Mouse (Mus musculus) cerebellum, postnatal 36 days (tissue): Measurements from ENCODE around the gene Slc17a6.

Source experiments
- DNase-seq, 2 experiments: peaks; one replicate each; pipeline ENCODE4 v3.0.0; 2021 to 2022; ENCODE audit warnings: mixed read lengths in 2 of 2

Gene Slc17a6

GRCm38 (mm10) chr7:51621694-51622145 is at the start of gene Slc17a6:
Gene Slc17a6 (plus strand): TSS chr7:51622006.
- DNase-seq = peak; percentile 36 to 57

DNA sequence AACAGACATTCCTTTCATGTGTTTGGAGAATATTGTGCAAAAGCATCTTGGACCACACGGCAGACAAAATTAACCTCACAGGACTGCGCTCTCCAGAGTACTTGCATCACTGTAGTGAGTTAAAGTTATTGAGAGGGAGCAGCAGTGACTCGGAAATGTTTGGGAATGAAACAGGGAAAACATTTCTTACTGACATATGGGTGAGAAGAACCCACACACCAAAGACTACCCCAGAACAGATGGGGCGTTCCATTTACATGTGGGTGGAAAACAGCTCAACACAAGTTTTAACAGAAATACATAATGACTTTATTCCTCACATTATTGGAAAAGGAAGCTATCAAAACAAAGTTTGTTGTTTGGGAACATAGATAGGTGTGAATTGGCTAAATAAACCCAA is 21.8 kb upstream of the Slc17a6 start:
- DNase-seq = no peak

- no peak for DNase-seq
Observed at GRCm38 (mm10) chr7:51603741-51604140, 18.1 kb upstream of the Slc17a6 start.

DNA sequence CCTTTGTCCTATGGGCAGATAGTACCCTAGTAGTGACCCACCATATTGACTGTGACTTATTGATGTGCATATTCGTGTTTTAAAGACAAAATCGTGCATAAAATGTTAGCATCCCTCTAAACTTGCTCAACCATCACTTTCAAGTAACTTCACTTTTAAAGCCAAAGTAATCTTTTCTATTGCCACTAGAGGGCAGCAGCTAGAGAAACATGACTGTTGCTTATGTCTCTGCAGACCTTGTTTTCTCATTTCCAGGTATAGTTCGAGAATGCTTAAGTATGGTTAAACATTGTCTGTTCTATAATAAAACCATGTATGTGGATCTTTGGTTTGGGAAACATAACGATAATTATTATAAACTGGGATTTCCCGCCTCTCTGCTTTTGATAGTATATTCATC is 7.4 kb upstream of the Slc17a6 start:
- DNase-seq = no peak

- DNase-seq = no peak
Observed at GRCm38 (mm10) chr7:51617941-51618340, 3.9 kb upstream of the Slc17a6 start.

DNA sequence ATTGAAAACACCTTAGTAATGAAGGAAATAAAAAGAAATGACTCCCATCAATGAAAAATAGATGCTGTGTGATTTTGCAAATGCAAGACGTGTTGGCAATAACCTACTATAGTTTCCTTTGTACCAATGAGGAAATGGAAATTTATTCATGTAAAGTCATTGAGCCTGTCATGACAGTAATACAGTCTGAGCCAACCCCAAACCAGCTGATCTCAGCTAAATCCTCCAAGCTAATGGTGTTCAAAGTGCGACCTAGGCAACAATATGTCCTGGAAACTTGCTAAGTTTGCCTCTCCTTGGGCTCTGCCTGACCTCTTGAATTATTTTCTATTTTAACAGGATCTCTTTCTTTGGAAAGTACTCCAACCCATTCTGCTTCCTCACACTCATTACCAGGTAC is 3.4 kb upstream of the Slc17a6 start:
- no peak for DNase-seq

- no peak for DNase-seq
Observed at GRCm38 (mm10) chr7:51619977-51620376, 1.8 kb upstream of the Slc17a6 start.

- no peak for DNase-seq
Observed at GRCm38 (mm10) chr7:51622196-51622595, 390 bp downstream of the Slc17a6 start.

DNA sequence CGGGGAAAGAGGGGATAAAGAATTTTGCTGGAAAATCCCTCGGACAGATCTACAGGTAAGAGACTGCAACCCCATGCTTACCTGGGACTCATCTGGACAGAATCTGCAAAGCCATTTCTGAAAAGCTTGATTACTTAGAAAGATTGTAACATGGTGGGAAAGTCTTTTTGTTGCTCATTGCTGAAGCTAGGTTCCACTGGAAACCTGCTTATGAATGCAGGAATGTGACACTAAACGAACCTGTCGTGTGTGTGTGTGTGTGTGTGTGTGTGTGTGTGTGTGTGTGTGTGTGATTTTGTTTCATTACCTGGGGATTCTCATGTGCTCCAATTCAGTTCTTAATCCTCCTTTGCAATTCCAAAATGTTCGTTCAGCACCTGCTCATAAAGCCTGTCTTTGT is 860 bp downstream of the Slc17a6 start:
- no peak for DNase-seq

- DNase-seq = no peak
Observed at GRCm38 (mm10) chr7:51624336-51624897, 2.6 kb downstream of the Slc17a6 start.

- no peak for DNase-seq
Observed at GRCm38 (mm10) chr7:51625161-51625560, 3.4 kb downstream of the Slc17a6 start.

DNA sequence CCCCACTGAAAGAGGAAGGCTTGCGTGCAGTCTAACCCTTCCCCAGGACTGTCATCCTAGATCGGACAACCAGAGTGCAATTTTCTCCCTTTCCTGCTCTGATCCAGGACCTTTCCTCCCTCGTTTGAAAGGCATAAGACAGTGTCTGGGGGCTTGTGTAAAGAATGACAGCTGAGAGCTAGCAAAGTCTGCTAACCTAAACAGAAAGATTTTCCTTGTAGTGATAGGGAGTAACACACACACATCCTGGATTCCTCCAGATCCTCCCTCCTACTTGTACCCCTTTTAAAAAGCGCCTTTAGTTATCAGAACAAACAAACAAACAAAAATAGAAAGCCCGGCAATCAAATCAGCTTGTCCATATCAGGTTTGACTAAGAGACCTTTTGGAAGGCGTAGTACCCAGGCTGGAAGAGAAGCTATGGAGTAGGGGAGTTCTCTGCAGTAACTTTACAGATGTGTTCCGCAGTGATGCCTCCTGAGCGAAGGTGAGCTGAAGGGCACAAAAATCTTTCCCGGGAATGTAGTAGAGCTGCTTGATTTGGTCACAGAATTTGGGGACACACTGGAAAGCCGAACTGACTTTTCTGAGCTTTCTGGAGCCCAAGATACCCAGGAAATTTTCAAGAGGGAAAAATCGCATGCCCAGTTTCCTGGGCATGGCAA is 3.9 kb downstream of the Slc17a6 start:
- no peak for DNase-seq

GRCm38 (mm10) chr7:51626451-51627000 is 4.7 kb downstream of the Slc17a6 start:
- no peak for DNase-seq

DNA sequence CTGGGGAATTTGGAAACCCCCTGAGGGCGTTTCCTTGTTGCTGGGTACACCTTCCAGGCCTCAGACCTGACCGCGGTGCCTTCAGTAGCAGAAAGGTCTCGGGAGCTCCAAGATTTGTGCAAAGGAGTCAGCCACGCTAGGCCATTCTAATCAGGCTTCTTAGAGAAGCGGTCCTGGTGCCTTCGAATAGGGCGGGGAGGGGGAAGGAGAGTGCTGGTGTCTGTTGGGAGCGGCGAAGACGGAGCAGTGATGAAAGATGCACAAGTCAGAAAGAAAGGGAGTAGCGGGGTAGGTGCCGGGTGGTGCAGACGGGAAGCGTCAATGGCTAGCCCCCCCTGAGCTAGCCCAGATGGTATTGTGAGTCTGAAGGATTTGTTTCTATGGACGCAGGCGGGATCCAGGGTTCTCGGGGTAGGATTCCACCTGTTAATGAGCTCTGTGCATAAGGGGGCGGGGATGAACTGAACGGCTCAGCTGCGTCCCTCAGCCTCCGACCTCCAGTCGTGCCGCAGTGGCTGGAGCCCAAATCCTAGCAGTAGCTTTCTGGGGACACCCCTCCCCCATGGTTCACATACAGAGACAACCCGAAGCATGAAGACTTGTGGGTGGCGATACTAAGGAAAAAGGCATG is 5.3 kb downstream of the Slc17a6 start:
- DNase-seq = no peak

DNA sequence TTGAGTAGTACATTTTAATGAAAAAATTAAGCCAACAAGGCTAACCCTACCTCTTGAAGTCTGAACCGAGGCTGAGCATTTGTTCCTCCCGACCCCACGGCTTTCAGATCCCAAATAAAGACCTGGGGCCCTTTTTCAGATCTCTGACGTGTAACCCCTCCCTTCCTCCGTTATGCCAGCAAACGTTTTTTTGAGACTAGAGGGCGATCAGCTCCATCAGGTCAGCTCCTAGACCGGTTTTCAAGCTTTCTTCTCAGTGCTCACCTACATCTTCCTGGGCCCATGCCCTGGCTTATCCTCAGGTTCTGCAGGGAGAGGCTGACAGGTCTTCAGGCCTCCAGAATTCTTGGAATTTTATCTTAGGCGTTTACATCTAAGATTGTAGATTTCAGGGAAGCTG is 5.9 kb downstream of the Slc17a6 start:
- no peak for DNase-seq

GRCm38 (mm10) chr7:51628349-51628748 is 6.5 kb downstream of the Slc17a6 start:
- no peak for DNase-seq

DNA sequence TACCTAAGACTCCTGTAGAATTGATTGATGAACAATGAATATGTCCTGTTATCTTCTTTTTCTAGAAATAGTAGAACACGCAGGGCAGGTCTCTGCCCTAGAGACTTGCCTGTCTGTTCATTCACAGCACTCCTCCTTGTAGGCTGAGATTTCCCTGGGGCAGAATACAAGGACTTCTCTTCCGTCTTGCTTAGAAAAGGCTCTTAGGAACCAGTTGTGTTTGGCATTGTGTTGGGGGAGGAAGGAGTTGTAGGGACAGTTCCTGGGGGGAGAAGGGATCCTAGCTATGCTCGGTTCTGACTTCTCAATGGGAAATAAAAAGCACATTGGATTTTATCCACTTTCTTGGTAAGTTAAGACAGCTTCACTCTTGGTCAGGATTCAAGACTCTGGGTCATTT is 7.4 kb downstream of the Slc17a6 start:
- no peak for DNase-seq

- no peak for DNase-seq
Observed at GRCm38 (mm10) chr7:51631171-51631570, 9.4 kb downstream of the Slc17a6 start.

DNA sequence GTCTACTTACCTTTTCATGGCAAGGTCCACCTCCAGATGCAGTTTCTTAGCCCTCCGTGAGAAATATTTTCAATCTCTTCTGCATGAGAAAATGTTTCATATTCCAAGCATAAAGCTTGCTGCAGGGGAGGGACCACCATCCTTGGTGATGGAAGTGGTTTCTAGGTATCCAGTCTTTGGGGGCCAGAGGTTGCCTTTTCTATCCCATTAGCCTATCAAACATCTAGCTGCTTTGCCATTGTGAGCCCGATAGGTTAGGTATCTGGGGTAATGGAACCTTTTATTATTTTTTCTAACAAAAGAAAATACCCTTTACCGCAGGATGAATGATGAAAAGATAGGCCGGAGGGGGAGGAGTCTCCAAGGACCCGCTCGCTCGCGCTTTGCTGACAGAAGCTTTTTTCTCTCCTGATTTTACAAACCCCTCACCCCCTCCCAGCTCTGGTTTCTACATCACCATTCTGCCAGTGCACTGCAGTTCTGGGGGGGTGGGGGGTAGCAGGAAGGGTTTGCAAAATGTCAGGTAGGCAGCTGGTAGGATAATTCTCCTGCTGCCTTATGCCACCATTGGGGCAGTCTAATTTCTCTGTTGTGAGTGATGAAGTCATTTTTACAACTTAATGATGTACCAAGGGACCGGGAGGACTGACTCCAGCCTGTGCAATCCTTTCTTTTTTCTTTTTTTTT is 10.9 kb downstream of the Slc17a6 start:
- DNase-seq = no peak

DNA sequence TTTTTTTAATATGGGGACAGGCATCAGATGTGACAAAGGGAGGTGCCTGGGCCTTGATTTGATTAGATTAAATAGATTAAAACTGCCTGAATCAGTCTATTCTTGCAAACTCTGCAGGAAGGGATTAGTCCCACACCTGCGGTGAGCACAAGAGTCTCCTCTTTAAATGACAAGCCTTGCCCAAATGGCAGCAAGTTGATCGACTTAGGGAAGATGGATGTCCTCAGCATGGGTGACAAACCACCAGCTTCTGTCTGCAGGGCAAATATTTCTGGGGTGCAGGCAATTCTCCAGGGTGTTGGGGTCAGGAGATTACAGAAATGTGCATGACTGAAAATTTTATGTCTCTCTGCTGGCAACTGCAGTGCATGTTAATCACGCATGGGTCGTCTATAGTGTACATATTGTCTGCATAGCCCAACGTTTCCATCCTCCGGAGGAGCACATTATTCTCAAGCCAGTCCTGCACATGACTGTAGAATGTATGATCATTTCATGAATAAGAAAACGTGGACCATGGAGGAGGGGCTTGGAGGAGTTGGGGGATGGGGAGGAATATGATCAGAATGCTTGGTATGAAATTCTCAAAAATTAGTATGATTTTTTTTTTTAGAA is 11.5 kb downstream of the Slc17a6 start:
- no peak for DNase-seq

- no peak for DNase-seq
Observed at GRCm38 (mm10) chr7:51657152-51657551, 35.3 kb downstream of the Slc17a6 start.

DNA sequence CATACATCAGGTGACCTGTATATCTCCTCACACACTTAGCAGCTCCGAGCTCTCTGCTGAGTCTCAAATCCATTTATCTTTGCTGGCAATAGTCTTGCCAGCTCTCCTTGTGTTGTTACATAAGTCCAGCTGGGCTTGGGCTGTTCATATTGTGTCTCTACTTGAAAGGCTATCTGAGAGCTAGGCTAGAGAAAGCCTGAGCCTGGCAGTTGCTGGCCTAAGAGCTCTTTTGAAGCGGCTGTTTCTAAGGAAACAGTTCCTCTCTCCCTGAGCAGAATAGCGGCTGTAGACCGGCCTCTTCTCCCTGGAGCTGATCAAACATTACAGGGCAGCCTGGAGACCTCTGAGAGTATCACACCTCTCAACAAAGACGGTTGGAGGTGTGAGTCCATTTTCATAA is 40.6 kb downstream of the Slc17a6 start:
- peak; percentile 2 to 4 for DNase-seq
